Mouse (Mus musculus) natural killer cell, adult 2 months (primary cell): ENCODE measurements around the gene Strn.

Experiments used
- DNase-seq, 2 experiments: peaks; one replicate each; pipeline ENCODE4 v3.0.0; 2022; ENCODE audit warnings: low spot score in 2 of 2

Gene Strn

GRCm38 (mm10) chr17:78737096-78737495 is at the start of gene Strn:
Gene Strn, minus strand, starts transcription at chr17:78737196.
- DNase-seq = no peak

- no peak for DNase-seq
These were observed 41.8 kb upstream of the Strn start for GRCm38 (mm10) chr17:78778765-78779164.

GRCm38 (mm10) chr17:78772317-78772716 is 35.3 kb upstream of the Strn start:
- no peak for DNase-seq

- DNase-seq = no peak
These were observed 33.9 kb upstream of the Strn start for GRCm38 (mm10) chr17:78770932-78771331.

DNA sequence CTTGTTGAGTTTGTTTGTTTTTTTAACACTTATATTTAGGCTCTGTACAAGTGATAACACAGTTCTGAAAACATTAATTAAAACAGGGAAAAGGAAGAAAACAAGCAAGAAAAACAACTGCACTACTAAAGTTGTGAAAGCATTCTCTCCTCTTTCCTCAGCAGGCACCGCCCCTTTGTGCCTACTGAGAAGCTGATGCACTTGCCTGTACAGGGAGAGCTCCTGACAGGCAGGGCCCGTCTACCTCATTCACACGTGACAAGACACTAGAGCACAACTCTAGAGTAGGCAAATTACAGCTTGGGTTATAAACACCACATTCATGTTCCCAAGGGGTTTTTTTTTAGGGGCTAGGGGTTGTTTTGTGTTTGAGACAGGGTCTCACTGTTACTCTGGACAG is 32.3 kb upstream of the Strn start:
- no peak for DNase-seq

DNA sequence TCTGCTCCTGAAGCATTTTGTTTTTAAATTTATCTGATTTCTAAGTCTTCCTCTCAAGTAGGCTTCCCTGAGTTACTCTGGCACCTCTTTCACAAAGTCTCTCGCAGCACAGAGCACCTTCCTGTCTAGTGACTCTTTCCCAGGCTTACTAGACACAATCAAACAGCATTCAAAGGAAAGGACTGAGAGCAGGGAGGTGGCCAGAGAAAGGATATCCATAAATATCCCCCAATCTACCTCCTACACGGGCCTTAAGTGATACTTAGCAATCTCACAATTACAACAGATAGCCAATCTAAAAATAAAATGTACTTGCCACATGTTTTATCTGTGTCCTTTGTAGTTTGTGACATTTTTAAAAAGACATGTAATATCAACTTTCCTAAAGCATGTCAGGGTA is 31.9 kb upstream of the Strn start:
- DNase-seq = no peak

DNA sequence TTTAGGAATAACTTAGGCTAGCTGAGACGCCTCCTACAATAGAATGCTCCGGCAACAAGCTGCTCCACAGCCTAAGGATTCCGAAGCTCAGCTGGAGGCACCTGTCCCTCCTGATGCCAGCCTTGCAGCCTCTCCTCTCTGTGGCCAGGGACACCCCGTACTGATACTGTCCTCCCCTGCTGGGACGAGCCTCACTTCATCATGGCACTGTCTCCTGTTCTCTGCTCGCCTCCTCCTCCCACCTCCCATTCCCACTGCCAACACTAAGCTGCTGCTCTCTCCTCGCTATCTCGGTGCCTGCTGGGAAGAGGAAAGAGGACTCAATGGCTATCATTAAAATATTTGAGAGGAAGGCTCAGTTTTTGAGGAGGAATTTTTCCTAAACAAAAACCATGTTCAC is 30.6 kb upstream of the Strn start:
- DNase-seq = no peak

- no peak for DNase-seq
These were observed 29.1 kb upstream of the Strn start for GRCm38 (mm10) chr17:78766084-78766483.

- no peak for DNase-seq
These were observed 26.3 kb upstream of the Strn start for GRCm38 (mm10) chr17:78763272-78763671.

DNA sequence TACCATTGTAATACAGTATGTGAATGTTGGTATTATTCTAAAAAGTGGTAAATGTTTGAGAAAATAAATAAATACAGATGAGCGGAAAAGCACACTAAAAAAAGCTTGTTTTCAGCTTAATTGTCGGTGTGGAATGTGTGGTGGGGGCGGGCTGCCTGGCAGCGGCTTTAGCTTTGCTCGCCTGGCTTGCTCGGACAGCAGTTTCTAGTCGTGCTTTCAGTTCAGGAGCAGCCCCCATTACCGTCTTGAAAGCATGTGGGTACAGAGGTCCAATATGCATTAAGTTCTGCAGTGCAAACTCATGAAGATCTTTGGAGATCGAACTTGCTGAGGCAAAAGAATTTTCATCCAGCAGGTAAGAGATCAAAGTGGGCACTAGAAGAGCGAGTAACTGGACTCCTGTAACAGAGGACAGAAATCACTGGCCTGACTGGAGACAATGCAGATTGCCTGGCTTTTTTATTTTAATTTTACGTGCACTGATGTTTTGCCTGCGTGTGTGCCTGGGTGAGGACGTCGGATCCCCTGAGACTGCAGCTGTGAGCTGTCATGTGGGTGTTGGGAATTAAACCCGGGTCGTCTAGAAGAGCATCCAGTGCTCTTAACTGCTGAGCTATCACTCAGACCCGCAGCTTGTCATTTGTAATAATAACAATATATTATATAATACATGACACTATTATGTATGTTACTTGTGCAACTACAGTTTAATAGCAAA is 16.1 kb upstream of the Strn start:
- DNase-seq = no peak

DNA sequence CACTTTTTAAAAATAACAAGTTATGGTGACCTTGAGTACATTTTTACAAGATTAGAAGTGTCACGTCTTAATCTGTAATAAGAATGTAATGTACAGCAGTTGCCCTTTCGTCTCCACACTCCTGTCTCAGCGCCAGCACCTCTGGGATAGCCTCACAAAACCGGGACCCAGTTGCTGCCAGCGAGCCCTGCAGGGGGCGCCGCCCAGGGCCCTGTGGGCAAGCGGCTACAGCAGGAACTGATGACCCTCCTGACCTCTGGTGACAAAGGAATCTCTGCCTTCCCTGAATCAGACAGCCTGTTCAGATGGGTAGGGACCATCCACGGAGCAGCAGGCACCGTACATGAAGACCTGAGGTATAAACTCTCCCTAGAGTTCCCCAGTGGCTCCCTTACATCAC is 15.1 kb upstream of the Strn start:
- no peak for DNase-seq

DNA sequence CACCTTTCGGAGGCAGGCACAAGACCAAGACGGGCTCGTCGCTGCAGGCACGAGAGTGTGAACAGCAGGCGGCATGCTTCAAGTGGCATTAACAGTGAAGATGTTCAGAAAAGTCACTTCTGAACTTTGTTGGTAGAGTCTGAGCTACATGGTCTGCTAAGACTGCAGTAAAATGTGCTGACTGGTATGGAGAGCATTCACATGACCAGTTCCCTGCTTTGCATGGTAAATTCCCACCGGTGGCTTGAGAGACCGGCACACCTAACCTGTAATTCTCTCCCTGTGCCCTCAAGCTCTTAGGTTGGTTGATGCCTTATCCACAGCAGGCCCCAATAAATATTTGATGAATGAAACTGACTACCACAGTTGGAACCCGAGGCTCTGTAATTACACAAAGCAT is 11.4 kb upstream of the Strn start:
- DNase-seq = no peak

- no peak for DNase-seq
These were observed 1.4 kb upstream of the Strn start for GRCm38 (mm10) chr17:78738416-78738815.

GRCm38 (mm10) chr17:78737771-78738170 is 775 bp upstream of the Strn start:
- no peak for DNase-seq

- peak; percentile 100 for DNase-seq
These were observed 465 bp downstream of the Strn start for GRCm38 (mm10) chr17:78736473-78736988.

DNA sequence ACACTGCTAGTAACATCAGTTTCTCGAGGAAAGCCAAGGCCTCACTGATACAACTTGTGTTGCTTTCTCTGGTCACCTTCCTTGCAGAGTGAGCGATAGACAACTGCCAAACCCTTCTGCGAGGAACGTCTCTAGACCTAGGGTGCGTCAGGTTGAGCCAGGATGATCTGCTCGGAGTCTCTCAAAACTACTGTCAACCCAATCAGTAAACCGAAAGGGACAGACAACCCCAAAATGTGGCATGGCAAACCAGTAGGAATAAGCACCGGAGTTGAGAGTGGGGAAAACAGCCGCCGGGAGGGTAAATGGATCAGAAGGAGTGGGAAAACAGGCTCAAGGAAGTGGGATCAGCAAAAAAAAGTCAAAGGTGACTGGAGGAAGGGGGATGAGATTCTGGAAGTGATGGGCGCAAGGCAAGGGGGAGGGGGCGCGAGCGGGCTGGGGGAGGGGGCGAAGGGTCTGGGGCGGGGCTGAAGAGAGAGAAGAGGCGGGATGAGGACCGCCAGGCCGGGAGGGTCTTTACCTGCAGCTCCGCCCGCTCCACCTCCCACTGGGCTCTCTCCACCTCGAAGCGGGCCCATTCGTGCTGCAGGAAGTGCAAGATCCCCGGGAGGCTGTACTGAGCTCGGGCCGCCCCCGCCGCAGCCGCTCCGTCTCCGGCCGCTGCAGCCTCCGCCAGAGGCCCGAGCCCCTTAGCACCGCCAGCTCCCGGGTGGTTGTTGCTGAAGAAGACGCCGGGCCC is 1.1 kb downstream of the Strn start:
- peak; percentile 3 to 4 for DNase-seq

- no peak for DNase-seq
These were observed 2.2 kb downstream of the Strn start for GRCm38 (mm10) chr17:78734806-78735205.

DNA sequence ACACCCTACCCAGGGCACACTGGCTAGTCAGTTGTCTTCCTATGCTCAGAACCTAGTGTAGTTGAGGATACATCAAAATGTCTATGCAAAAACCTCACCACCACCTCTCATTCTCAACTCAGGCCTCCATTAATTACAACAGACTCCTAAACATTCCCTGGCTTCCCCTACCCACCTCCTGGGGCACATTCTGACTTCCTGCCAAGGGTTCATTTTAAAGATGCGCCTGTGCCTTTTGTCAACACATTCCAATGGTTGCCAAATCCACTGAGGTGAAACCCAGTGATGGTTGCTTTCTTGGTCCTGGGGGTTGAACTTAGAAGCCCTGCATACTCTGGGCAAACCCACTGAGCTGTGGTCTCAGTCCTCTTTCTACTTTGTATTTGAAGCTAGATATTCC is 4.9 kb downstream of the Strn start:
- no peak for DNase-seq

DNA sequence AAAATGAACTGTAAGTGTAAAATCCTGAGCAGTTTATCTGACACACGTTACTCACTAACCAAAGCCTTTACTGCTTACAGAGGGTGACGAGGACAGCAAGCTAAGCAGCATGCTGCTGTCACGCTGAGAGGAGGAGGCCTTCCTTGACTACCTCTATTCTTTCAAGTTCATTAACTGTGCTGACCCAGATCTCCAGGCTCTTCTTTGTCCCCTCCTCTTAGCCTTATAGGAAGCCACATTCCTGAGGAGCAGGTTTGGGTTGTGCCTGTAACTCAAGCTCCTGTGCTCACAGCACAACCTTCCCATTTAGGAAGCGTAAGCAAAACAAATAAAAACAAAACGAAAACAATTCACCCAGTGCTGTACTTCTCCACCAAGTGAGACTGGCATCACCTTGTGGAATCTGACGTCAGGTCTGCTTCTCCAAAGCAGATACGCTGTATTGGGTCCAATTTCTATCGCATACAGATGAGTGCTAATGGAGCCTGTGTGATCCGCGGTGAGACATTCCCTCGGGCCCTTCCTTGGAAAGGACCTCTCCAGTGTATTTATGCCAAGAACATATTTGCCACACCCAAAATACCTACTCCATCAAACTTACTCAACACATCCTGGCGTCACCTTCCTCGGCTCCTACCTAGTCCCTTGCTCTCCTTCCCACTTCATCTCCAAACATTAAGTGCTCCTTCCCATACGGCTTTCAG is 10.1 kb downstream of the Strn start:
- no peak for DNase-seq

- no peak for DNase-seq
These were observed 12.4 kb downstream of the Strn start for GRCm38 (mm10) chr17:78724461-78725055.

GRCm38 (mm10) chr17:78721690-78722089 is 15.3 kb downstream of the Strn start:
- DNase-seq = no peak

GRCm38 (mm10) chr17:78719086-78719485 is 17.9 kb downstream of the Strn start:
- no peak for DNase-seq
